Mouse (Mus musculus) ovary, postnatal 36 days (tissue): ENCODE results near the gene Spata2.
A peak's percentile ranks its signal among the peaks of the same experiment; 100 is the strongest.

Experiments
- DNase-seq: peaks from one replicate; pipeline ENCODE4 v3.0.0; 2022; ENCODE audit warnings: low spot score, mixed read lengths

Gene Spata2

DNA sequence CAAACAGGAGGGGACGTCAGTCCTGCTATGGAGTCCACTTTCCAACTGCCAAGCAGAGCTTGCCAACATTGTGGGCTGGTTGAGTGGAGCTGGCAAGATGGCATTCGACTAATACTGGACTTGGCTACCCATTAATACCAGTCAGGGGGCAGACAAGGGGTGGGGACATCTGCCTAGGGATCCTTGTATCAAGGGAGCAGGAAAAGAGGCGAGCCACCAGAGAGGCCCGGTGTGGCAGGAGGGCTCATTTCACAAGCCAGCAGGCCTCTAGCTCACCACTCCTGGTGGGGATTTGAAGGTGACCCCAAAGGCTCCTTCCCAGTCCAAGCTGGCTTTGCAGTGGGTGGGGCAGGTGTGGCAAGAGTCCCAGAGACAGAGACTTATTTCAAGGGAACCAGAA, 10.0 kb downstream of the Spata2 start:
- no peak for DNase-seq

GRCm38 (mm10) chr2:167479501-167479900, 13.2 kb downstream of the Spata2 start:
- DNase-seq = no peak

GRCm38 (mm10) chr2:167478128-167478527, 14.6 kb downstream of the Spata2 start:
- DNase-seq = no peak

GRCm38 (mm10) chr2:167476762-167477161, 15.9 kb downstream of the Spata2 start:
- DNase-seq = no peak

DNA sequence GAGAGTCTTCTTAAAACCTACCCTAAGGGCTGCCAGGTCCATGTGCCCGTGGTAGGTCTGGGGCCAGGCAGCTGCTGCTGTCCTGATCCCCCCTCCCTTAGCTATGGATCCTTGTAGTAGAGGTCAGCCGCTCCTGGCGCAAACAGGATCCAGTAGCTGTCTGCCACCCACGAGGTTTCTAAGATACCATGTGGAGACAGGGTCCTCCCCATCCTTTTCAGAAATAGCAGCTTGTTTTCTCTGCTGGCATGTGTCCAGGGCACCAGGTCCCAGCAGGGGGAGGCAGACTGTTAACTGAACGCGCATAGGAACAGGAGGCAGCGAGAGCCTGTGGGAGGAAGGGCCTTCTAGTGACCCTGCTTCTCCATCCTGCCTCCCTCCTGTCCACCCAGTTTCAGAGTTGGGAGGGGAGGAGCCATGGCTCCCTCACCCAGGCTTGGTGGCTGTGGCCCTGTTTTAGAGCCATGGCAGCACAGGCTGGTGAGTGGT, 16.4 kb downstream of the Spata2 start:
- peak; percentile 76 for DNase-seq

DNA sequence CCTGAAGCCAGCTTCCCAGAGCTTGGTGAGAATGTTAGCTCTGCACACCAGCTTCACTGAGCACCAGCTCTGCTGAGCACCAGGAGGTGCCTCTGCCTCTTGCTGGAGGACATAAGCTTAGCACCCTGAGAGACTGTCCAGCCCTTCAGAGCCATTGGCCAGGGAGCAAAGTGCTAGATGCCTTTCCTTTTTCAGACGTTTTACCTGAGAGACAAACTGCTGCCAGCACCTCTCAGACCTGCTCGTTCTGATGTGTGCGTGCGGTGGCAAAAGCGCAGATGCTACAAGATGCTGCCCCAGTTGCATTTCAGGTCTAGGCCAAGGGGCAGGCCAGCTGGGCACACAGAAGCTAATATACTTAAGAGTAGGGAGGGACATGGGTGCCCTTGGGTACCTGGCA, 17.1 kb downstream of the Spata2 start:
- DNase-seq = no peak

GRCm38 (mm10) chr2:167474218-167474617, 18.5 kb downstream of the Spata2 start:
- no peak for DNase-seq

- DNase-seq = no peak
Observed at GRCm38 (mm10) chr2:167471585-167471984, 21.1 kb downstream of the Spata2 start.

DNA sequence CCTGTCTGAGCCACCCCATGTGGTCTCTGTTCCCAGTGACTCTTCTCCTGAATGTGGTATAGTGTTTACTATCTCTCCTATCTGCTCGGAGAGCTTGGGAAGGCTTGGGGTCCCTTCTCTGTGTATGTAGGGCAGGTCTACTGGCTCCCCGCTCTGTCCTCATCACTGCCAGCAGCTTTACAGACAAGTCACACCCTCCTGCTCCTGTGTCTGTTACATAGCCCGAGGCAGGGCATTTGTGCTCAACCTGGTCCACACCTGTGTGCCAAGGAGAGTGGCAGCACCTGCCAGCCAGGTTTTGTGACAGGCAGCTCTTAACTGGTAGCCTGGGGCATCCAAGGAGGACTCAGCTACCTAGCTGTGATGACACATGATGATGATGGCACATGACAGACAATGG, 22.1 kb downstream of the Spata2 start:
- DNase-seq = no peak

GRCm38 (mm10) chr2:167468444-167468843, 24.2 kb downstream of the Spata2 start:
- no peak for DNase-seq

GRCm38 (mm10) chr2:167467214-167467613, 25.5 kb downstream of the Spata2 start:
- DNase-seq = no peak

GRCm38 (mm10) chr2:167465951-167466350, 26.7 kb downstream of the Spata2 start:
- DNase-seq = no peak

- no peak for DNase-seq
Observed at GRCm38 (mm10) chr2:167463802-167464201, 28.9 kb downstream of the Spata2 start.

DNA sequence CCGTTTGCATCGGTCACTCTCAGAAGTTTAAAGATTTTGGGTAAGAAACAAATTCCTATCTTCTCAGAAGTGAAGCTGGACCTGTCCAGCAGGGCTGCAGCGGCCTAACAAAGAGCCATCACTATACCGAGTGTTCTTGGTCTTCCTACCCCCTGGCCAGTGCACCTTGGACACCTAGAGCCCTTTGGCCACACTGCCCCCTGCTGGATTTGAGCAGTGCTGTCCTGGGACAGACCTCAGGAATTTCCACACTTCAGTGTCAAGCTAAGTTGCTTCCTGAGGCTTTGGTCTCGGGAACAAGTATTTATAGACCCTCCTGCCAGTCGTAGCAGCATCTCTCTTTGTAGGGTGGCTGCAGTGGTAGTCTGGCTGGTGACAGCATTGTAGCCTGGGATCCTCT, 29.7 kb downstream of the Spata2 start:
- DNase-seq = peak; percentile 68

DNA sequence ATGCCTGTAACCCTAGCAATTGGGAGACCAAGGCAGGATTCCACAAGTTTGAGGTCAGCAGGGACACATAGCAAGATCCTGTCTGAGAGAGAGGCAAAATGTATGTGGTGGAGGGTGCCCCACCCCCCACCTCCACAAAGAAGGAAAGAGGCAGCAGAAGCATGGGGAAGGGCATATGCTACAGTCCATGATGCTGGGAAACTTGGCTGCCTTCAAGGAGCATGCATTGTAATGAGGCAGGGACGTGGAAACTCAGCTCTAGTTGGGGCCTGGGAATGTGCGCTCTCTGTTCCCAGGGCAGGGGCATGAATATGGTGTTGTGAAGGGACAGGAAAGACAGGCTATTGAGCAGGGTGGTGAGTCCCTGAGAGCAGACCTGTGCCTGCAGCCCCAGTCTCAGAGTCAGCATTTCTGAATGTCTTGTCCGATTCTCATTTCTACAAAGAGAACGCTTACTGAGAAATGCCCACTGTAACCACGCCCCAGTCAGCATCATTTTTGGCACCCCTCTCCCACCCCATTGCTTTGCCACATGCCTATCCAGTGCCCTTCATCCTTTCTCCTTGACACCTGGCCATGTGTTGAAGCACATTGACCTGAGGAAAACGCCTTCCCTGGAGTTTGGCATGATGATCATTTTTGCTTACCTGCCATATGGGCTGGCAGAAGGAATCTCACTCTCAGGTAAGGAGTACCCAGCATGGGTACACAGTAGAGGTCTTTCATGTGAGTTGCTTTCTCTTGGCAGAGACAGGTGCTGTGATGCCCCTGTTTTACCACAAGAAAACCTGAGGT, 33.4 kb downstream of the Spata2 start:
- no peak for DNase-seq

DNA sequence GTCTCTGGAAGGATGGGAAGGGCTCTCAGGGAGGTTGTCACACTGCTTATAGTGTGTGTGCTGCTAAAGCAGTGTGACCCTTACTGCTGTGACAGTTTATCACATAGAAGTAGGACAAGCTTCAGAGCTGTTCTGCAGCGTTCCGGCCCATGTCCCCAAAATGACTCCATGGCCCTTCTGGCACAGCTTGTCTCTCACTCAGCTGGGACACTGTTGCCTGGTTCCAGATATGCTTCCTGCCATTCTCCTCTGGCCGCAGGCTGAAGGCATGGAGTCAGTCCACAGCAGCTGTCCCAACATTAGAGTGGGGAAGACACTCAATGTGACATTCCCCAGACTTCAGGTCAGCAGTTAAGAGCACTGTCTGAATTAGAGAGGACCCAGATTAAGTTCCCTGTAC, 34.1 kb downstream of the Spata2 start:
- no peak for DNase-seq

DNA sequence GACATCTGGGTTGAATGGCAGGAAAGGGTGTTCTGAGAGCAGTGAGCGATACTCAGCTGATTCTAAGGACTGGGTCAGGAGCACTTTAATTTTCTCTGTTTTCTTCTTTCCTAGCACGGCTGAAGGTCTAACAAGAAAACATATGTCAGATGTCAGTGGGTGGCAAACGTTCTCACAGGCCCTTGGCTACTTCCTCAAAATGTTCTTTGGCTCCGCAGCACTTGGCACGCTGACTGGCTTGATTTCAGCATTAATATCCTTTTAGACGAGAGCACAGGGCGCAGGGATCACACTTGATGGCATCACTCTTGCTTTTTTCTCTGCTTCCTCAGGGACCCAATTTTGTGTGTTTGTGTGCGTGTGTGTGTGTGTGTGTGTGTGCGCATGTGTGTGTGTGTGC, 35.5 kb downstream of the Spata2 start:
- DNase-seq = no peak

DNA sequence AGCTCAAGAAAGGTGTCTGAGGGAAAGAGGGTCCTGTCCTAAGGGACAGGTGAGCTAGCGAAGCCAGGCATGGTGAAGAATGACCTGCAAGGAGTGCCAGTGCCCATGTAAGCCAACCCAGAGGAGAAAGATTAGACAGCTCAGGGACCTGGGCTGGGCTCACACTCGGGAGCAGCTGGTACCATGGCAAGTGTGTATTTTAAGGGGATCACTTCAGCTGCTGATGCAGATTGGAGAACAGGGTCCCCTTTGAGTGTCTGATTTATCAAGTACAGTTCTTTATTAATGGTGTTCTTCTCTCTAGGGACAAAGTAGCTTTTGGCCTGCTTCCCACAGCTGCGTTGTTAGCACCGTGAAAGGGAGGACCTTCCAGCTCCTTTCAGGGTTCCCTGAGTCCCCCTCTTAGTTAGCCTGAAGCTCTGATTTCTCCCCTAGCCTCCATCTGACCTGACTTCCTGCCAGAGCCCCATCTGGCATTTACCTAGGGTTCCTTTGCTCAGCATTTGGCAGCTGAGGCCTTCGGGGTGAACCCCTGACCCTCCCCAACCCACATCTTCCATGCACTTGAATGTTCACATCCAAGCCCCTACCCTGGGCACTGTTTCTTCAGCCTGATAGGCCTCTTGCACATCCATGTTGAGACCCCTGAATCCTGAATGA, 36.2 kb downstream of the Spata2 start:
- no peak for DNase-seq

DNA sequence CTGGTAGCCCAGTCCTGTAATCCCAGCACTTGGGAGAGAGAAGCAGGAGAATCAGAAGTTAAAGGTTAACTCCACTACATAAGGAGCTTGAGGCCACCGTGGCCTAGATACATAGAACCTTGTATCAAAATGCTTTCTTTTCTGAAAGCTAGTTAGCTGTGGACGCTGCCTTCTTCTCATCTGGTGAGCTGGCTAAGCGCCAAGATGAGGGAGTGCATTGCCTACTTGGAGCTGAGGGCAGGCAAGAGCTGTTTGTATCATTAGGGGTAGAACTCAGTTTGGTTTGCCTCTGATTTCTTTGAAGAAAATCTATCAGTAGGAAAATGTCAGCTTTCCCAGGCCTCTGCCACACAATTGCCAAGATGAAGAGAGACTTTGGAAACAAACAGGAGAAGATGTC, 38.9 kb downstream of the Spata2 start:
- DNase-seq = no peak

- no peak for DNase-seq
Observed at GRCm38 (mm10) chr2:167450647-167451046, 42.0 kb downstream of the Spata2 start.

- no peak for DNase-seq
Observed at GRCm38 (mm10) chr2:167449331-167450275, 43.1 kb downstream of the Spata2 start.

DNA sequence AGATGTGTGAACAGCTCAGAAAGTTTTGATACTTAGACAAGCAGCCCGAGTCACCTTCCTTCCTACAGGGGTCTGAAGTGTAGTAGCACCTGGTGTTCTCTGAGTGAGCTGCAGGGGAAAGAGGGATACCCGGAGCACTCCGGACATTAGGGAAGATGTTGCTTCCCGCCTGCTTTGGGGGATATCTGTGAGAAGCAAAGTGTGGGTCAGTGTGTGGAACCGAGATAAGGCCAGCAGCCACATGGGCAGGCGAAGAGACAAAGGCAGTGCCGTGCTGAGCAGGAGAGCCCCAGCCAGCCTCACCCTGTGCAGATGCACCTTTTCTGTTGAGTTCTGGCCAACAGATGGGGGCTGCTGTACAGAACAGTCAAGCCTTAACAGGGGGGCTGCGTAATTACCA, 45.1 kb downstream of the Spata2 start:
- no peak for DNase-seq
